Mouse (Mus musculus) embryo, embryonic 10 days (tissue): ENCODE measurements around the gene Ano10.

Source experiments
- DNase-seq: peaks from one replicate; pipeline ENCODE4 v3.0.0-alpha.2; 2015; ENCODE audit warnings: low spot score

The Ano10 gene

DNA sequence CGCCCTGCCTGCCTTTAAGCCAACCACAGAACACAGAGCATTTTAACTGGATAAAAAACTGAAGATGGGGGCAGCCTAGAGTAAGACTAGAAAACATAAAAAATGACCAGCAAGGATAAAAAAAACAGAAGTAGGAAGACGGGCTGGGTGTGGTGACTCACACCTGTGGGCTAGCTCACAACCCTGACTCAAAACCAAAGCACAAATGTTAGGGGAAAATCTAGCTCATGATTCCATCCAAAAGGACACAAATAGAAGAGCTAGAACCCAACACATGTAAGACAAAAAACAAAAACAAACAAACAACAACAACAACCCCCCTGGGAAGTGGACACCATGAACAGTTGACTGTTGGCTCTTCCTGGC, 49.4 kb downstream of the Ano10 start:
- DNase-seq = no peak

DNA sequence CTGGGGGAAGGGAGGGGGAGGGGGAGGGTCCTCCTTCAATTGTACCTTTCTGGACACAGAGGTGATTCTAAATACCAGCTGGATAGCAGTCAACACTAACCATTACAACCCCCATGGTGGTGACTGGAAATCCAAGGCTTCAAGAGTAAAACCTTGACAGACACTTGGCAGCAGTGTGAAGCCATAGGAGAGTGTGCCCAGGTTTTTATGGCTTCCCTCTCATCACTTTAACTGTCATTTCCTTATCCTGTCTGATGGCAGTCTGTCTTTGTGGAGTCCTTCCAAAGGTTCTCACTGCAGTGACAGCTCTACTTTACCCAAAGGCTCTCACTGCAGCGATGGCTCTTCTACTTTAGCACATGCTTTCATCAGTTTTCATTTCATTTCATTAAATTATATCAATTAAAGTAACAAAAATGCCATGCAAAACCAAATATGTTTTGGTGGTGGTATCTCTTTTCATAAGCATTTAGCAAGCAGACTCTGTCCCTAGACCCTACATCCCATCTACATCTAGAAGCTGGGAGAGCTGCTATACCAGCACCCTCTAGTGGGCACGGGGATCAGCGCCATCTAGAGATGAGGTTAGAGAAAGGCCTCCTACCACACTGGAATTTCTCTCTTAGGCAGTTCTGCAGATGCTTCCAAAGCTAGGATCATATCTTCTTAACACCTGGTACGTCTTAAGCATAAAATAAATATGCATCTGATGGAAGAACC, 50.0 kb downstream of the Ano10 start:
- DNase-seq = peak; percentile 78

DNA sequence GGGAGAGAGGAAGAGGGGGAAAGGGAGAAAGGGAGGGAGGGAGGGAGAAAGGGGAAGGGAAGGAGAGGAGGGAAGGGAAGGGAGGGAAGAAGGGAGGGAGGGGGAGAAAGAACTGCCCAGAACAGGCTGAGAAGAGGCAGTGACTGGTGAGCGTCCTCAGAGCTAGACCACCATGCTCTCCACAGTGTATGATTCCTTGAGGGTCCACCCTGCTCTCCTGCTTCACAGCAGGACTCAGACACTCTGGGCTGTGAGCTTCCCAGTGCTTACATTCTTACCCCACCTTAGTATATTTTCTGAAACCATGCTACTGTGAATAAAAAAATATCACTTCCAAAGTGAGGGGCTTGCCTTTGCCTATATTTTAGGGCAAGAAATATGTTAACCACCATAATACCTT, 50.9 kb downstream of the Ano10 start:
- no peak for DNase-seq

DNA sequence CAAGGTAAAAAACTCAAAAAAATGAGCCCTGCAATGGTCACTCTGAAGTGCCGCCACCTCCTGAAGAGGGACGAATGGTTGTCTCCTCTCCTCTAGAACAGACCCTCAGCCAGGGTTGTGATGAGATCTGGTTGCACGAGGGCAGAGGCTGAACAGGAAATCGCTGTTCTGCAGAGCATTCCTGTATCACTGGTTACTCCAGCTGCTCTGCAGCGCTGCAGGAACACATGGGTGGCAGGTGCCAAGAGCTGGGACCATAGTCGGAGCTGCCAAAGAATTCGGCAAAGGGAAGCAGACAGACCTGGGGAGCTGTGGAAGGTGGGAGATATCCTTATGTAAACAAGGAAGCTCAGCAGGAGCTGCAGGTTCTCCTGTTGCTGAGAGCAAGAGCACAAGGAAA, 51.4 kb downstream of the Ano10 start:
- peak; percentile 45 for DNase-seq

DNA sequence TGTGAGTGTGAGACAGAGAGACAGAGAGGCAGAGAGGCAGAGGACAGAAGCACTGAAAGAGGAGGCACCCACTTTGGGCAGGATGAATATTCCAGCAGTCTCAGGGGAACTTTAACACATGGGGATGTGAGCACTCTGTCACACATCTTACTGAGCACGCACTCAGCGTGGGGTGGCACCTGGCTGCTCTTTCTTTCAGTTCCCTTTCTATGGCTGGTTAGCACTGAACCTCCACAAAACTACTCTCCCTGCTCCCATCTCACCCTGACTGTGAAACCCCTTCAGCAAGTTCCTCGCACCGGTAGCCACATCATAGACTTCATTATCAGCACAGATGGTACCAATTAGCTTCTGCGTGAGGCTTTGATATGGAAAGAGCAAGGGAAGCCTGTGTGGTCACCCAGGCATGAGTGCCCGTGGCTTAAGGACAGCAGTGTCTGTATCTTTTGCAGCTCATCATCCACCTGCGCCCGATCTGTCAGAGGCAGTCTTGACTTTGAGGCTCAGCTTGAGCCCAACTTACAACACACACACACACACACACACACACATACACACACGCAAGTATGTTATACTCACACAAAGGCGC, 52.3 kb downstream of the Ano10 start:
- peak; percentile 54 for DNase-seq

DNA sequence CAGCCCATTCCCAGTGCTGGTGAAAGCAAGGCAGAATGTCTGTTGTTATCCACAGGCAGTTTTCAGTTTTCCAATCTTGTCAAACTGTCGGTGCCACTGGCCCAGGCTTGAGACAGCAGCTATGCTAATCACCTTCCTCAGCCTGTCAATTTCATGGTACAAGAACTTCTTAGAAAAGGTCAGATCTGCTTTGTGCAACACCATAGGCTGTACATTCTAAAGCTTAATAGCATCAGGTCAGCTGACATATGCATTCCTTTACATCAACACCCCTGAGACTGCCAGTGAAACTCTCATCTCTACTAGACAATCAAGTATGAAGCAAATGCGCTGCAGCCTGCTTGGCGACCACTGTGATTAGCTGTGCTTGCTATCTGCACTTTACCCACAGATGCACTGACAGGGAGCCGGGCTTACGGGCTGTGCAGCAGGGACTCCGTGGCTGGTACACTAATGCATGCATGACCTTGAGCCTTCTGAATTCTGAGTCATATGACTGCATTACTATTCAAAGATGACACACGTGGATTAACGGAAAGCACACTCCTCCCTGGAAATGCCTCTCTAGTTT, 53.5 kb downstream of the Ano10 start:
- DNase-seq = peak; percentile 23

DNA sequence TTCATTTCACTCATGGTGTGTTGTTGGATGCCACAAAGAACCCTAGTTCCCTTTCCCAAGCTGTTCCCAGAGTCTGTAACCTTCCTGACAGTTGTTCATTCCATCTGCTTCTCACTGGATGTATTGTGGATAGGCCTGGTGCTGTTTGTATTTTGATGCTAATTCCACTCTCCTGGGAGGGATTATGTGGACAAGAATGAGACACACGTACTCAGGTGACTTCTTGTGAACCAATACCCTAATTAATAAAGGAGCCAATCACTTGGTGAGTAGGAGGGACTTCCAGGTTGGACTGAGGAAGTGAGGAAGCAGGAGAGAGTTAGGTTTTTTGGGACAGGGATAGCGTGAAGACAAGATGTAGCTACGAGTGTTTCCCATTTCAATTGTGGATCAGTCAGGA, 59.5 kb downstream of the Ano10 start:
- DNase-seq = no peak

DNA sequence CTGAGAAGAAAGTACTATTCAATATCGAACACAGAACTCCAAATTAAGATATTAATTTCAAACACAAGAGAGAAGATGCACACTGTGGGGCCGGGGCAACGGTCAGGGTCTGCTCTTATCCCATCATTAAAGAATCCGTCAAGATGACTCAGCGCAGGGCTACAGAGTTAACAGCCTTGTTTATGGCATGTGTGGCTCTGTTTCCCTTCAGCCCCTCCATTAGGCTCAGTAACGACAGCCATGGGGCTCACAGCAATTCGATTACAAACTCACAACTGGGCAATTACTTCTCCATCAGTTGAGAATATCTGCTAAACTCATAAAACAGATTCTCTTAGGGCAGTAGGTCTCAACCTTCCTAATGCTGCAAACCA, 60.3 kb downstream of the Ano10 start:
- DNase-seq = no peak

DNA sequence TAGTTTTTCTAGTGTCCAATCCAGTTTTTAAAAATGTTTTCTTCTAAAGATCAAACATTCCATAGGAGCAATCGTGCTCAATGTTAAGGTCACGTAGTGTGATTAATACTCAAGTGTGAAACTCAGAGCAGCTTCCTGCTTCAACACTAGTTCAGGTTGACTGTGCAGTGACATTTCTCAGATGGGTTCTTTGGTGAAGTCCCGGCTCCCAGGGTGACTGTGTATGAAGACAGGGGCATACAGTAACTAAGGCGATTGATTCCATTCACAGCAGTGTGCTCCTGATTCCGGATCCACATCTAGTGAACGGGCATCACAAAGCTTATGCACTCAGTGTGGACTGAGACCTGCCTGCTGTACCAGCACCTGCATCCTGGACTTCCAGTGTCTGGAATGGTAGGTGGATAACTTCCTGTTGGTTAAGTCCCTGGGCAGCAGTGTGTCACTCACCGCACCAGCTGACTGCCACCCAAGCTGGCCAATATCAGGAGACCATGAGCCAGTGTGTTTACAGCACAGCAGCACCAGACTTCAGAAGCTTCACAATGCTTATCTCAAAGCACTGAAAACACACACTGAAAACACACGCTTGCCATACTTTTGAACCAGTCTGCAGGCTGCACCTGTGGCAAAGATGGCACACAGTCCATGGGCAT, 60.8 kb downstream of the Ano10 start:
- no peak for DNase-seq

DNA sequence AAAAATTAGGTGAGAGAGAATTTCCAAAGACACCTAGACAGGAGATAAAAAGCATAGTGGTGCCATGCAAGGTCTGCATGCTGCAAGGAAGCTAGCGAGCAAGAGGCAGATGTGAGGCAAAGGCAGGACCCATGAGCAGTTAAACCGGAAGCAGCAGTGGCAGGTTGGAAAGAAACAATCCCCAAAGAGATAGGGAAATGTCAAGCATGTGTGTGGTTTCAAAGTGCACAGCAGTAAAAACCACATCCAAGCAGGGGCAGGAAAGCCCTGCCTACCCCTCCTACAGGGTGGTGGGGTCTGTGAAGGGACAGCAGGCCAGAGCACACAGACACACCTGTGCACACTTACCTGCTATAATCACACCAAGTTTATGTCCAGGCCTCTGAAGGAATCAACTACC, 61.3 kb downstream of the Ano10 start:
- no peak for DNase-seq

DNA sequence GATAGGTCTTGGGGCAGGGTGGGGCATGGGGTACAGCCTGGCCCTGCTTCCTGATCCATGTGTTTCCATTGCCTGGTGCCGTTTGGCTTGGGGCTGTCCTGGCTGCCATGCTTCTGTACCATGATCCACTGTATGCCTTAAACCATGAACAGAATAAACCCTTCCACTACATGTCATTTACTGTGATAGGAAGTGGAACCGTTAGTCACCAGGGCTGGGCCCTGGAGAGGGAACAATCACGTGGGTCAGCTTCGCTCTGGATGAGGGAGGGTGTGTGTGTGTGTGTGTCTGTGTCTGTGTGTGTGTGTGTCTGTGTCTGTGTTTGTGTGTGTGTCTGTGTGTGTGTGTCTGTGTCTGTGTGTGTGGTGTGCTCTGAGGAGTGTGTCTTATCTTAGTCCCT, 63.5 kb downstream of the Ano10 start:
- DNase-seq = no peak

DNA sequence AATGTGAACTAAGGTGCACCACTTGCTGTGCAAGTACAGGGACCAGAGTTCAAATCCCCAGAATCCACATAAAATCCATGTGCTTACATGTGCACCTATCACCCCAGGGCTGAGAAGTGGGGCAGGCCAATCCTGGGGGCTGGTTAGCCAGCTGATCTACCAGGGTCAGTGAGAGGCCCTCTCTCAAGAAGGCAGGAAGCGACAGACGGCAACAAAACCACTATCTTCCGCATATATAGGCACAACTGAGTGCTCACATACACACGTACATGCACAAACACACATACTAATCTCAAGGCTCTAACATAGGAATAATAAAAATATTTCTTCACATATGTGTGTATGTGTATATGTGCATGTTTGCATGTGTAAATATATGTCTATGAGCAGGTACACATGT, 67.8 kb downstream of the Ano10 start:
- DNase-seq = no peak

DNA sequence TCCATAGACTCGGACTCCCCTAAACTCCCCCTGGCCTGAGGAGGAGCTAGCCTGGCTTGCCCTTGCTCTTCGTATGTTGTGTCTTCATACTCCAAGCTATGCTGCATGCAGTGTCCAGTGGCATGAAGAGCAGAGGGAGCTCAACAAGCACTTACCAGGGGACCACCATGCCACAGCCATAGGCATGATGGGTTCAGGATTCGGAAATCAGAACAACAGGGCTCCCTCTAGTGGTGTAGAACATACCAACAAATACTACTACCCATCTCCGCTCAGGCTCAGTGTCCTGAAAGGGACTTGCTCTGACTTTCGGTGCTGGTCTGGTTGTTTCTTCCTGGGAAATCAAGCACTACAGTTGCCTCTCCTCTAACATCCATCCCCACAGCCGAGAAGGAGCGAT, 68.9 kb downstream of the Ano10 start:
- DNase-seq = peak; percentile 85

DNA sequence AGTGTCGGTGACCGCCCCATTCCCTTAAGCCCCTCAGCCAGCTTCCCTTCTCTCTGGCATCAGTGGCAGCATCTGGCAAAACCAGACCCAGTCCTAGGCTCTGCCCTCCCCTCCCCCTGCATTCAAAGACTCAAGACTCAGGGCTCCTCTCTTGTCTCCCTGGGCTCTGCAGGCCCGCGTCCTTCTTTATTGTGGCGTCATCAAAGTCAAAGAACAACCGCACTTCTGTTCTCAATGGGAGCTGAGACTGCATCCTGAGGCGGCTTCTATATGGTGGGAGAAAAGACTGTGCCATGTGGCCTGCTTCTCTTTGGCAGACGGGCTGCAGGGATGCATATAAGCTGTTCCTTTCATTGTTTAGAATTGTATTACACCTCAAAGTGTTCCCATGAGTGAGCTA, 71.2 kb downstream of the Ano10 start:
- no peak for DNase-seq

DNA sequence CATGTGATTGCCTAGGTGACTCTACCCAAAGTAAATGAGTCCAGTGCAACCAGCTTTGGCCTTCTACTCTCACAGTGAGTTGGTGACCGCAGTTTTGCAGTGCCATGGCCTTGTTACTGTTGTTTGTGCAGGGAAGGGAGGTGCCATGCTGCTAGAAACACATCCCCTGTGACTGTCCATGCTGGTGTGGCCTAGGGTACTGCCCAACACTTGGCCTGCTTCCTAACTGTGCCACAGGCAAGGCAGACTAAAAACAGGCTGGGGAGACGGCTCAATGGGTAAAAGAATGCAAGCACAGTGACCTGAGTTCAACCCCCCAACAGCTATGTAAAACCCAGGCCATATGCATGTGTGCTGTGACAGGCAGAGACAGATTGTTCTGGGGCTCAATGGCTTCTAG, 74.3 kb downstream of the Ano10 start:
- no peak for DNase-seq

DNA sequence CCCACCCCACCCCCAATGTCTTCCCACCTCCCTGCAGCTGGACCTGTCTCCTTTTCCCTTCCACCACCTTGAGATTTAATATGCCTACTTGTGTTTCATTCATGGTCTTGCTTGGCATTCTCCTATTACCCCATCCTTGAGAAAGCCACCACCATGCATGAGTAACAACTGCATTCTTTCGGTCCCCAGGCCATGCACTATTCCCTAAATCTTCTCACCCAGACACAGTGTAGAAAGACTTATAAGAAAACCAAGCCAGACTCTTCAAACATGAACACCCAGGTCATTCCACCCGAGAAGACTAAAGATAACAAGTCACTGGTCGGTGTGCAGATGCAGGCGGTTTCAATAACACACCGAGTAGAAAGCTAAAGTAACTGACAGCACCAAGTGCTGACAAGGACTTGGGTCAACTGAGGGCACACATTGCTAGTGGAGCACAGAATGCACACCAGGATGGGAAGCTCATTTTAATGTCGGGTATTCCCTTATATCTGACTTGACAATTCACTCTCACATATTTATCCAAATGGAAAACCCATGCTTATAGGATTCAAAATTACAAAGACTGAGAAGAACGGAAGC, 77.2 kb downstream of the Ano10 start:
- no peak for DNase-seq

DNA sequence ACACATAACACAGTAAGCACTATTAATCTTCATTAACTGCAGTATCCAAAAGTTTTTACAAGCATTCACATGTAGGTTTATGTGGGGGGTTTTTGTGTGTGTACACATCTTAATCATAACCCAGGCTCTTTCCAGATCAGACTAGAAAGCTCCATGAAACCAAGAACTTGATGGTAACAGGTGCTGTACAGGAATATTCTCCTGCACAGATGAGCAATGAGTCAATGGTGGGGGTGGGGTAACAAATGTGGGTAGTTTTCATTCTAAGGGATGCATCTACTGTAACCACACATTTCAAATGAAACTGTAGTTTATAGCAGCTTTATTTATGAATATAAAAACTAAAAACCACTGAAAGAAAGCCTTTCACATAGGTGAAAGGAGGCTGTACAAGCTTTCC, 79.1 kb downstream of the Ano10 start:
- DNase-seq = no peak

DNA sequence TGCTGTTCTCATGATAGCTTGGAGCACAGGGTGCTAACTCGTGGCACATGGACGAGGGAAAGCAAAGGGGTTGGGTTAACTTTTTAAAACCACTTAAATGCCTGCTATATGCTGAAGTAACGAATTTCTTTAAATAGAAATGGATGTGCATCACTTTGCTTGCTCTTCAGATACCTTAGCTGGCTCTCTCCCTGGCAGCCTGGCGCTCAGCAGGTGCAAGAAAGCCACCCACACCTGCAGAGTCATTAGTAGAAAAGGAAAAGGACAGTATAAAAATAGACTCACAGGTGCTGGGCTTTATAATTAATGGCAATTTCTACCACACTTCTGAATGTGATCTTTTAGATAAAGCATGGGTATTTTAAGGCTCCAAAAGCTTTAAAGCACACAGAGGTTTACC, 85.9 kb downstream of the Ano10 start:
- no peak for DNase-seq

DNA sequence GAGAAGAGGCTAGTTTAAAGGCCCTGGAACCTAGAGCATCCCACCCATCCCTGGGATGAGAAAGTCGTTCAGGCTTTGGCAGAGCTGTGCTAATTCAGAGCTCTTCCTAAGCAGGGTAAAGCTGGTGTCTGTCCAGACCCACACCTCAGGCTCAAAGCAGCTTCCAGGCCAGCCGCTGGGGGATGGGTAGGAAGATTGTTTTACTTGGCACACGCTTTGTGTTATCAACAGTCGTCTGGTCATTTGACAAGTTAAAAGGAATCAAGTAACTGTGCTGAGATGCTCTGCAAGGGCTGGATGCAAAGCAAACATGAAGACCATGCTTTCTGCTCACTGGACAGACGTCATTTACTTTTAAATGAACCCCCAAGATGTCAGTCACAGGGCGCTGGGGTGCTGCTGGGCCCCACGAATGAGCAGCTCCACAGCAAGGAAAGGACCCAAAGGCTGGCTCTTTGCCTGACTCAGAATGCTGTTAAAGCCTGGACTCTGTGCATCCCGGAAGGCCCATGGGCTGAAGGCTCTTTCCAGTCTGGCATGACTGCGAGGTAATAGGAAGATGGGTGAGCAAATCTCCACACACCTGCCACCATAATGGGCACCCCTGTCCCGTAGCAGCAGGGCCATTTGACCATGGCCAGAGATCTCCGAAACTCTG, 88.6 kb downstream of the Ano10 start:
- DNase-seq = no peak

DNA sequence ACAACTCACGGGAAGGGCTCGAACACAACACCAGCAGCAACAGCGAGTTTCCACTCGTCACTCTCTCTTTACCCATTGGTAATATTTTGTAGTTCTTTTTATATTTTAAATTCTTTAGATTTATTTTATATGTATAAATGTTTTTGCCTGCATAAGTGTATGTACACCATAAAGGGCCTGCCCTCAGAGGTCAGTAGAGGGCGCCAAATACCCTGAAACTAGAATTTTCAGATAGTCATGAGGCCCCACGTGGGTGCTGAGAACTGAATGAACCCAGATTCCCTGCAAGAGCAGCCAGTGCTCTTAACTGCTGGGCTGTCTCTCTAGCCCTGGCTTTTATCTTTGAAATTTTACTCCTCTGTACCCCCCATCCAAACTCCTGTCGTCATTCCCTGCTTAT, 89.7 kb downstream of the Ano10 start:
- DNase-seq = peak; percentile 56

DNA sequence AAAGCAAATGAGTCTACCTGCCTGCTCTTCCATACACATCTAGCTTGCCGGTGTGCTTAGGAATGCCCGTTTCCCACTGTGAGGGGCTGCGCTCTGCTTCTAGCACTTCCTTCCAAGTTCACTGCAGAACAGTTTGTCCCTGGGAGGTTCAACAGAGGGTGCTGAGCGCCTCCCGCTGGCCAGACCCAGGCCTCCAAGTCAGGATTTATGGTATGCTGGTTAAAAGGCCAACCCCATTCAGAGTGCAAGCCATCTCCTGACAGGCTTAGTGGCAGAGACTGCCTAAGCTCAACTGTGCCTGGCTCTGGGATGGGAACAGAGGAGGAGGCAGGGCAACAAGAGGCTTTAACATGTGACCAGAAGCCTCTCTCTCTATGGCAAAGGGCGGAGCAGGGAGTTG, 95.0 kb downstream of the Ano10 start:
- peak; percentile 66 for DNase-seq

DNA sequence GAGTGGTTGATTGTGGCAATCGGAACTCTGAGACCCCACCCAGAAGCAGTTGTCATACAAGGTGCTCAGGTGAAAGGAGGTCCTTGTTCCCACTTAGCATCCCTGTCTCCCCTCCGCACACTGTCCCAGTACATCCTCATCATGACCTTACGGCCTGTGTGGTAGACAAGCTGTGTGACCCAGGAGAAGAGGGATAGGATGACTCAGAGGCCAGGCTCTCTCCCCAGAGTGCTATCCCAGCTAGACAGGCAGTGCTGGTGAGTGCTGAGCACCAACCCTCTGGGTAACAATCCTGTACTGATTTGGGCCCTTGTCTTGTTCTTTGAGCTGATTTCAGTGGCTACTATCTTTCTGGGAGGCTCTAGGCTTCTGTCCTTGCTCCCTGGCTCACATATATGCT, 95.6 kb downstream of the Ano10 start:
- DNase-seq = no peak

DNA sequence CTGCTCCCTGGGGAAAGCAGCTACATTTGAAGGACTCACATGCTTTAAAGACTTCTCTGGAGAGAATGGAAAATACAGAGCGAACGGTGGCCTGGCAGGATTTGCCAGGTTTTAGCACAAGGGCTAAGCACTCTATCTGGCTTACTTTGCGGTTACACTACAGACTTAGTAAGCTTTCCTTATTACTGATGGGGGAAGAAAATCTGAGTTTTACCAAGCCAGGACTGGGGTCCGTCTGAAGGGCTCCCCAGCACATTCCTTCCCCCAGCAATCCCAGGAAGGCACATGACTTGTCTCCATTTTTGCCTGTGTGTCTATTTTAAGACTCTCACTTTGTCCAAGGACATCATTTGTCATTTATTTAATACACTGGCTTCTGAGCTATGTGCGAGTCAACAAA, 97.2 kb downstream of the Ano10 start:
- DNase-seq = no peak
